Mouse (Mus musculus) spleen, embryonic (tissue): ENCODE data around the gene Trmo.

Experiments
- CTCF ChIA-PET: fragments of 350-600 bp; sonication (Branson Sonifier 250); formaldehyde crosslinking; loops from one replicate; lab custom pipeline; 2022; lab: Charles Lee

Trmo gene

DNA sequence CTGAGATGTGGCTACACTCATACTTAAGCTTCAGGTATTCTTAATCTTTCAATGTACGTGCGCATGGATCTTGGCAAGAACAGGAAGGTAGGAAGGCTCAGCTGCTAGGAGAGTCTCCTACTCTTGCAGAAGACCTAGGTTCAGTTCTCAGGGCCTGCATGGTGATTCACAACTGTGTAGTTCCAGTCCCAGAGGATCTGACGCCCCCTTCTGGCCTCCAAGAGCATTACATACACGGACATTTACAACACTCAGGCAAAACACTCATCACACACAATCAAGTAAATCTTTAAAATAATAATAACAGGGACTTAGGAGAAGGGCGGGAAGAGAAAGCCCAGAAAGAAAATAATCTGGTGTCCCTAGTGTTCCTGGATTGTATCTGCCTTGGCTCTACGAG is 14.8 kb downstream of the Trmo start:
- CTCF ChIA-PET = interaction anchor here (0.7 kb wide), 1 partner anchor 41 kb away, joined by 3 read pairs; no protein-coding TSS in a partner anchor

DNA sequence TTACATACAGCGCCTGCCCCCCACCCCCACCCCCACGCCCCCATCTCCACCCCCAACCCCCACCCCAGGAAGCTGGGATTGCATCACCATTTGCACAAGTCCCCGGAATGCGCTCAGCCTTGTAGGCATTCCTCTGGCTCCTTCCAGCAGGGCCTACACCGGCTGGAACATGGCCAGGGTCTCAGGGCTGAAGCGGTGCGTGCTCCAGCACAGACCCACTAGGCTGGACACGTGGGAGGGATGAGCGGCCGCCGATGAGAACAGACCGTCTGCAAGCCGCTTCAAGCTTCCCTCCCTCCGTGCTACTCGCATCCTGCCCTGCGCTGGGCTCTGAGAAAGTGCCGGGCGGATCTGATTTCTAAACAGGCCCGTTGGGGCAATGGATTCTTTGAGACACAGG is 18.2 kb downstream of the Trmo start:
- CTCF ChIA-PET = no interaction called here

DNA sequence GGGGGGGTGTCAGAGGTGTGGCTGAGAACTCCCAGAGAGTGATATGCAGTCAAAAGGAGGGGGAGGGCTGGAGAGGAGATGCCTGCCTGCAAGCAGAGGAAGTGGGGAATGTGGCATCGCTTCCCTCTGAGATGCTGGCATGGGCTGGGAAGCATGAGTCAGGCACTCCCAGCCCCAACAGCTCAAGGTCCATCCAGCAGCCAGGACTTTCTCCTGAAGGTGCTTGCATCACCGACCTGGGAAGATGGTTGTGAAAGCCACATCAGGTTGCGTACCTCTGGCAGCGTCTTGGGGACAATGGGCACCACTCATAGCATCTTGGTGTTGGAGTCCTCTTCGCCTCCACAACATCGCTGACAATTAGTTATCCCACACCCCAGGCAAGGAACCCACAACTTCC is 18.8 kb downstream of the Trmo start:
- CTCF ChIA-PET = no interaction called here

DNA sequence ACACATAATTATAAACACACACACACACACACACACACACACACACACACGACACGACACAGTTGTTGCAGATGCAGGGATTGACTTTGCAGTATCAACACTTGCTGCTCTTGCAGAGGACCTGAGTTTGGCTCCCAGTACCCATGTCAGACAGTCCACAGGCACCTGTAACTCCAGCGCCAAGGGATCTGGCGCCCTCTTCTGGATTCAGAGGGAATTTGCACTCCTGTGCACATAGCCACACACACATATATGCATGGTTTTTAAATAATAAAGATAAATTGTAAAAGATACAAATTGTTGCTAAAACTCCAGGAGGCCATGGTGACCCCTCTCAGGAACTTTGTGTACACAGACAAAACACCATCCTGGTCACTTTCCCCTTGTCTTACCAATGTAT is 20.2 kb downstream of the Trmo start:
- CTCF ChIA-PET = no interaction called here

- CTCF ChIA-PET = interaction anchor here (0.6 kb wide), 1 partner anchor 654 kb away, joined by 3 read pairs; no protein-coding TSS in a partner anchor
Measured at GRCm38 (mm10) chr4:46367487-46367959, 21.7 kb downstream of the Trmo start.

DNA sequence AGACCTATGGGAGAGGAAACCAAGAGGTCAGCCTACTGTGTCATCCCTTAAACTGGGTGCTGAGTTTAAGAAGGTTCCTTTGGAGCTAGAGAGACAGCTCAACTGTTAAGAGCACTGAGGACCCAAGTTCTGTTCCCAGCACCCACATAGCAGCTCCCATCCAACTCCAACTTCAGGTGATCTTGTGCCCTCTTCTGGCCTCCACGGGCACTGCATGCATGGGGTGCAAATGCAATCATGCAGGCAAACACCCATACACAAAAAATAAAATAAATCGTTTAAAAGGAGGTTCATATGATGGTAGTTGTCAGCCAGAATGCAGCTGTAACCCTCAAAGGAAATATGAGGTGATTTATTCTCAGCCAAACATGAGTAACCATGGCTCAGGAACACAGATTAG is 24.9 kb downstream of the Trmo start:
- CTCF ChIA-PET = no interaction called here

GRCm38 (mm10) chr4:46361258-46361657 is 28.0 kb downstream of the Trmo start:
- CTCF ChIA-PET = no interaction called here

GRCm38 (mm10) chr4:46359539-46360253 is 29.5 kb downstream of the Trmo start:
- CTCF ChIA-PET = no interaction called here

DNA sequence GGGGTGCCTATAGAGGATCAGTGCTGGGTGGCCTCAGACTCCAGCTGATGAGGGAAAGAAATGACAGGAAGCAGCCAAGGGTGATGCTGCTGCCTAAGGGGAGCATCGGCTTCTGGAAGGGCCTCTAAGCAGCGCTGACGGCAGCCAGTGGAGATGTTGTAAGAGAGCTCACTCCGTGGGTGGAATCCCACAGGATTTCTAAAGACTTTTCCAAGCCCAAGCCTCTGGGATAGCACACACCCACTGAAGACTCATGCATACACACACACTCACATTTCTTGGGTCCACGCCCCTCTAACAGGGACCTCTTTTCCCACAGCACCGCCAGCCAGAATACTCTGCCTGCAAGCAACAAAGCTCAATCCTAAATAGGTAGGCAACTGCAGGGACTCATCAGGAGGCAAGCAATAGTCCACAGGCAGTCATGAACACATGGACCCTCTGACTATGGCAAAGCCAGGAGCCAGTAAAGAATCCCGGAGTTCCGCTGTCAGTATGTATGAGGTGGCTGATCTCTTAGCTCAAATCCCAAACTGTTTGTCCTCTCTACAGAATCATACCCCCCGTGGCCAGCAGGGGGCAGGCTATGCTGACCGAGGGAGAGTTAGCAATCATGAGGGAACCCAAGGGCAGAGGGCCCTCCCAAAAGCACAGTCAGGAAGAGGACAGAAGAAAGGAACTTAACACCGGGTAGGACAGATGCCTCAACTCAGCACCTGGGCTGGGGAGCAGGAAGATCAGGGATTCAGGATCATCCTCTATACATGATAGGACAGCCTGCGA is 32.7 kb downstream of the Trmo start:
- CTCF ChIA-PET = no interaction called here

DNA sequence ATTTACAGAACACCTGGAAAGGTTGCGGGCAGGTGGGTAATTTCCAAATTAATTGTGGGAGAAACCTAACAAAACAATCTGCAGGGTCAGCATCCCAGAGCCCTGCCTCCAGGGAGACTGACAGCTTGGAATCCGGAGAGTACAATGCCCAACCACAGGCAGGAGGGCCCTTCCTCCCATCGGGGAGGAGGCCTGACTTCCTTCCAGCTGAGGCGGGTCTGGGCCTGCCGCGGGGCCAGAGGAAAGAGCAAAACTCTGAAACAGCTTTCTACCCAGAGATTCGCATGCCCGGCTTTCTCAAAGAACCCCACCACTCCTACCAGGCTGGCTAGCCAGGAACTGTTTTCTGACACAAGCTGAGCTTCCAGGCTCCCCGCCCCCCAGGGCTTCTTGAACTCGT is 36.2 kb downstream of the Trmo start:
- CTCF ChIA-PET = interaction anchor here (0.6 kb wide), 2 partner anchors 10 to 1086 kb away, joined by 6 to 13 read pairs; no protein-coding TSS in a partner anchor

DNA sequence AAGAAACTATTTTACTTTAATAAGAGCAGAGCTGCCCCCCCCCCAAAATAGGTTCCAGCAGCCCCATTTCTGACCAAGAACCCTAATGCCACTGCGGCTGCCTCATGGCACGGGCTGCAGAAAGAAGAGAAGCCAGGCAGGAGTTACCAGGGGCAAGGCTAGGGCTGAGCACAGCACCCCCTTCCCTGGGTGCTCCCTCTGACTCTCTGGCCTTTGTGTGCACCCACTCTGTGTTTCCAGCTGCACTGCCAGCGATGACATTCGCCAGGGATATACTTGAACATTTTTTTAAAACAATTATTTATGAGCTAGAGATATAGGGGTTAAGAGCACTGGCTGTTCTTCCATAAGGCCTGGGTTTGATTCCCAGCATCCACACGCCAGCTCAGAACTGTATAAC is 39.7 kb downstream of the Trmo start:
- CTCF ChIA-PET = no interaction called here

DNA sequence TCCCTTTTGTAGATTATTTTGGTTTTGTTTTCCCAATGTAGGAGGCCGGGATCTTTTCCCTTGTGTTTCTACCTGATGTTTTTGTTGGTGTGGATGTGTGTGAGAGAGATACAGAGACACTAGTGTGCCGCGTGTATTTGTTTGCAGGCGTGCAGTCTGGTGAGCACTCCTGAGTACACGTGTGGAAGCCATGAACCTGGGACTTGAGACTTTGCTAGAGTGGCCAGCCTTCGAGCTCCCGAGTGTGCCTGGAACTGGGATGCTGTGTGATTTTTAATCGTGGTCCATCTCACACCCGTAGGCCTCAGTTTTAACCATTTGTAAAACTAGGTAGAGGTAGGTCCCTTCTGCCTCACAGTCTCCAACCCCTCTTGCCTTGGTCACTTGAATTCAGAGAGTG is 40.3 kb downstream of the Trmo start:
- CTCF ChIA-PET = no interaction called here

- CTCF ChIA-PET = interaction anchor here (0.6 kb wide), 1 partner anchor 110 kb away, joined by 4 read pairs; no protein-coding TSS in a partner anchor
Measured at GRCm38 (mm10) chr4:46347580-46348515, 41.4 kb downstream of the Trmo start.

- CTCF ChIA-PET = interaction anchor here (0.6 kb wide), 1 partner anchor 111 kb away, joined by 4 read pairs; no protein-coding TSS in a partner anchor
Measured at GRCm38 (mm10) chr4:46347141-46347540, 42.1 kb downstream of the Trmo start.

DNA sequence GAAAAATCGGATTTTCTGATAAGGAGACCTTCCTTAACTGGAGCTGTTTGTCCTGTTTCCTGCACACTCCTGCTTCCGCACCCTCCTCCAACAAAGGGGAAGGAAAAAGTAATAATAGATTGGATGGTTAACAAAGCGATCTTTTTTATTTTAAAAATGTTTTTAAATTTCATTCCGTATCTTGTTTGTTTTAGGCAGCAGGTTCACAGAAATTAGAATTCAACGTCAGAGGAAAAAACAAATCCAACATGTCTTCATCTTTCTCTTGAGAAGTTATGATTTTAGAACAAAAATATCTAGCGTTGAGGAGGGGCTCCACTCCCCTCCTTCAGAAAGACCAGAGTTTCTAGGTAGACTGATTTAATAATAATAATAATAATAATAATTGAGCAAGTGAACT is 43.0 kb downstream of the Trmo start:
- CTCF ChIA-PET = no interaction called here

GRCm38 (mm10) chr4:46345773-46346100 is 43.5 kb downstream of the Trmo start:
- CTCF ChIA-PET = no interaction called here

DNA sequence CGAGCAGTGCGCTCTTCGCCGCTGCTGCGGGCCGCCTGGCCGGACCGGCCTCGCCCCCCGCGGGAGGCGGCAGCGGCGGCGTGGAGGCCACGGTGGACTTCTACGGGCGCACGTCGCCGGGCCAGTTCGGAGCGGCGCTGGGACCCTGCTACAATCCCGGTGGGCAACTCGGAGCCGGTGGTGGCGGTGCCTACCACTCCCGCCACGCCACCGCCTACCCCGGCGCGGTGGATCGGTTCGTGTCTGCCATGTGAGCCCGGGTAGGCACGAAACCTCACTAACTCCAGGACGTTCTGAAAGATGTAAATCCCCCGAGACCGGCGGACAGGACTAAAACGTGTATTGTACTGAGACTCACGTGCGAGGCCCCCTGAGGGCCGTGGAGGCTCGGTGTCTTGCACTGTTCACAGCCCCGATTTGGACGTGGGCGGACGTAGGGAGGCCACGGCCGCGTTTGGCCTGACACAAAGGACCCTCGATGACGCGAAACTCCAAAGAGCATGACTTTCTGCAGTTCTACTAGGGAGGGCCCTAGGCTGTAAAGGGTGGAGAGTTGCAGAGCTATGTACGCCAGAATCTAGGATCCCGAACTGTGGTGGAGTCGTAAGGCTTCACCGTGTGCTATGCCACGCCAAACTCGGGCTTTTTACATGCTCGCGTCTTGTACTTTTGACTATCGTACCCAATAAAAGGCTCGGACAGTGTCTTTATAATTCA is 44.0 kb downstream of the Trmo start:
- CTCF ChIA-PET = no interaction called here

GRCm38 (mm10) chr4:46344288-46344687 is 44.9 kb downstream of the Trmo start:
- CTCF ChIA-PET = no interaction called here

GRCm38 (mm10) chr4:46343596-46344260 is 45.5 kb downstream of the Trmo start, which contains the start of gene Foxe1:
Gene Foxe1, plus strand, starts transcription at chr4:46343609.
- CTCF ChIA-PET = interaction anchor here (0.6 kb wide), 1 partner anchor 668 kb away, joined by 6 read pairs; no protein-coding TSS in a partner anchor

GRCm38 (mm10) chr4:46342711-46343286 is 46.4 kb downstream of the Trmo start:
- CTCF ChIA-PET = interaction anchor here (0.6 kb wide), 1 partner anchor 669 kb away, joined by 6 read pairs; no protein-coding TSS in a partner anchor
